Mouse (Mus musculus) ES-Bruce4 (cell line): Measurements from ENCODE around the gene Krtap27-1.

Source experiments
- CTCF ChIP-seq: IDR thresholded peaks from one replicate; pipeline ENCODE4 v1.8.1; 2011; ENCODE audit warnings: low read depth, low read length
- EP300 ChIP-seq: IDR thresholded peaks from 2 replicates; pipeline ENCODE4 v1.6.1; 2011; ENCODE audit warnings: low read depth, low read length; ENCODE audit not compliant: insufficient read depth
- POLR2A ChIP-seq: IDR thresholded peaks from one replicate; pipeline ENCODE4 v1.8.1; 2011; ENCODE audit warnings: low read length; ENCODE audit not compliant: insufficient read depth

GRCm38 (mm10) chr16:88651952-88652351 is 19.5 kb downstream of the Krtap27-1 start:
- TF ChIP-seq EP300 (no peak), POLR2A (no peak), CTCF (no peak)
